Mouse (Mus musculus): Measurements from ENCODE around the gene Dis3. TPM values are rescaled to one million over a fixed set of nuclear protein-coding genes. Genes with fewer than 3 reads are reported as not detected.

The Dis3 gene
- total and polyA plus RNA-seq, 2 experiments from 2014 or later, result 16.3 to 26.1 TPM

GRCm38 (mm10) chr14:99134048-99134447 is 34.5 kb upstream of the Dis3 start:
- Histone ChIP-seq H3K4me1 (ENCODE audit: insufficient read depth, low read length) (no peaks in the 10 kb centered on the region), H3K36me3 (ENCODE audit: insufficient read depth, low read length) (peaks cover 10% of the 10 kb centered on the region; the same call in 1 of the 2 replicates), H3K9me3 (ENCODE audit: low read length) (no peaks in the 10 kb centered on the region), H3K27ac (no peak overlapping the region), H3K9ac (replicated peaks; ENCODE audit: low read length) (no peak overlapping the region), H3K4me2 (ENCODE audit: low read depth, low read length) (no peak overlapping the region), H3K27me3 (ENCODE audit: insufficient read depth, low read length) (no peaks in the 10 kb centered on the region), H3K4me3 (ENCODE audit: low read length) (no peak overlapping the region)
- ATAC-seq (no peak), DNase-seq (ENCODE audit: low spot score) (no peak)
- TF ChIP-seq CTCF (IDR thresholded peaks at IDR 0.05; ENCODE audit: low read depth), result no peak
- WGBS, result 94% methylated on average over 2 of the region's 2 CpGs

- Histone ChIP-seq H3K27ac (no peak overlapping the region), H3K27me3 (ENCODE audit: insufficient read depth, low read length) (no peaks in the 10 kb centered on the region), H3K4me3 (ENCODE audit: low read length) (no peak overlapping the region), H3K9me3 (ENCODE audit: low read length) (no peaks in the 10 kb centered on the region), H3K36me3 (ENCODE audit: insufficient read depth, low read length) (0 out of 2 replicates have a peak, but pooled peaks cover 5% of the 10 kb centered on the region), H3K4me2 (ENCODE audit: low read depth, low read length) (no peak overlapping the region), H3K9ac (replicated peaks; ENCODE audit: low read length) (no peak overlapping the region), H3K4me1 (ENCODE audit: insufficient read depth, low read length) (no peaks in the 10 kb centered on the region)
- ATAC-seq, result no peak
- DNase-seq (ENCODE audit: low spot score), result no peak
- TF ChIP-seq CTCF (IDR thresholded peaks at IDR 0.05; ENCODE audit: low read depth), result no peak
- 84% methylated on average over 2 of the region's 2 CpGs for WGBS
These were observed 29.5 kb upstream of the Dis3 start for GRCm38 (mm10) chr14:99129050-99129449.

GRCm38 (mm10) chr14:99127509-99127908 is 27.9 kb upstream of the Dis3 start:
- no peaks in the 10 kb centered on the region for H3K9me3 ChIP-seq (ENCODE audit: low read length)
- DNase-seq (ENCODE audit: low spot score), result no peak
- H3K27ac ChIP-seq, result no peak overlapping the region
- TF ChIP-seq CTCF (IDR thresholded peaks at IDR 0.05; ENCODE audit: low read depth), result no peak
- no peak overlapping the region for H3K4me2 ChIP-seq (ENCODE audit: low read depth, low read length)
- H3K36me3 ChIP-seq (ENCODE audit: insufficient read depth, low read length), result peaks cover 5% of the 10 kb centered on the region; the same call in 1 of the 2 replicates
- WGBS, result 62% methylated on average over 1 of the region's 1 CpGs
- H3K4me1 ChIP-seq (ENCODE audit: insufficient read depth, low read length), result no peaks in the 10 kb centered on the region
- ATAC-seq, result no peak
- H3K4me3 ChIP-seq (ENCODE audit: low read length), result no peak overlapping the region
- no peak overlapping the region for H3K9ac ChIP-seq (replicated peaks; ENCODE audit: low read length)
- H3K27me3 ChIP-seq (ENCODE audit: insufficient read depth, low read length), result no peaks in the 10 kb centered on the region

- DNase-seq (ENCODE audit: low spot score) (no peak), ATAC-seq (no peak)
- Histone ChIP-seq H3K4me3 (ENCODE audit: low read length) (no peak overlapping the region), H3K4me2 (ENCODE audit: low read depth, low read length) (no peak overlapping the region), H3K9me3 (ENCODE audit: low read length) (no peaks in the 10 kb centered on the region), H3K27me3 (ENCODE audit: insufficient read depth, low read length) (no peaks in the 10 kb centered on the region), H3K36me3 (ENCODE audit: insufficient read depth, low read length) (peaks cover 3% of the 10 kb centered on the region; the same call in 1 of the 2 replicates), H3K9ac (replicated peaks; ENCODE audit: low read length) (no peak overlapping the region), H3K27ac (no peak overlapping the region), H3K4me1 (ENCODE audit: insufficient read depth, low read length) (no peaks in the 10 kb centered on the region)
- 90% methylated on average over 4 of the region's 4 CpGs for WGBS
- TF ChIP-seq CTCF (IDR thresholded peaks at IDR 0.05; ENCODE audit: low read depth), result no peak
These were observed 27.1 kb upstream of the Dis3 start for GRCm38 (mm10) chr14:99126713-99127112.

GRCm38 (mm10) chr14:99124076-99124475 is 24.5 kb upstream of the Dis3 start:
- Histone ChIP-seq H3K36me3 (ENCODE audit: insufficient read depth, low read length) (no peaks in the 10 kb centered on the region; the same call in 1 of the 2 replicates), H3K9ac (replicated peaks; ENCODE audit: low read length) (no peak overlapping the region), H3K4me3 (ENCODE audit: low read length) (no peak overlapping the region), H3K27me3 (ENCODE audit: insufficient read depth, low read length) (no peaks in the 10 kb centered on the region), H3K4me1 (ENCODE audit: insufficient read depth, low read length) (no peaks in the 10 kb centered on the region), H3K27ac (no peak overlapping the region), H3K4me2 (ENCODE audit: low read depth, low read length) (no peak overlapping the region), H3K9me3 (ENCODE audit: low read length) (no peaks in the 10 kb centered on the region)
- no peak for DNase-seq (ENCODE audit: low spot score)
- ATAC-seq, result no peak
- no peak for TF ChIP-seq CTCF (IDR thresholded peaks at IDR 0.05; ENCODE audit: low read depth)
- 89% methylated on average over 4 of the region's 4 CpGs for WGBS

- no peak overlapping the region for H3K4me3 ChIP-seq (ENCODE audit: low read length)
- 89% methylated on average over 11 of the region's 11 CpGs for WGBS
- ATAC-seq (no peak), DNase-seq (ENCODE audit: low spot score) (no peak)
- H3K9ac ChIP-seq (replicated peaks; ENCODE audit: low read length), result no peak overlapping the region
- H3K27me3 ChIP-seq (ENCODE audit: insufficient read depth, low read length), result no peaks in the 10 kb centered on the region
- no peak overlapping the region for H3K4me2 ChIP-seq (ENCODE audit: low read depth, low read length)
- no peaks in the 10 kb centered on the region; the same call in 1 of the 2 replicates for H3K36me3 ChIP-seq (ENCODE audit: insufficient read depth, low read length)
- no peaks in the 10 kb centered on the region for H3K9me3 ChIP-seq (ENCODE audit: low read length)
- no peak for TF ChIP-seq CTCF (IDR thresholded peaks at IDR 0.05; ENCODE audit: low read depth)
- H3K27ac ChIP-seq, result no peak overlapping the region
- no peaks in the 10 kb centered on the region for H3K4me1 ChIP-seq (ENCODE audit: insufficient read depth, low read length)
These were observed 22.2 kb upstream of the Dis3 start for GRCm38 (mm10) chr14:99121584-99122339.

GRCm38 (mm10) chr14:99117576-99117975 is 18.0 kb upstream of the Dis3 start:
- TF ChIP-seq CTCF (IDR thresholded peaks at IDR 0.05; ENCODE audit: low read depth), result peak; percentile 48
- peaks cover 17% of the 10 kb centered on the region; the same call in 1 of the 2 replicates for H3K36me3 ChIP-seq (ENCODE audit: insufficient read depth, low read length)
- no peak overlapping the region for H3K4me3 ChIP-seq (ENCODE audit: low read length)
- 81% methylated on average over 4 of the region's 4 CpGs for WGBS
- H3K9me3 ChIP-seq (ENCODE audit: low read length), result no peaks in the 10 kb centered on the region
- no peaks in the 10 kb centered on the region for H3K27me3 ChIP-seq (ENCODE audit: insufficient read depth, low read length)
- H3K27ac ChIP-seq, result no peak overlapping the region
- DNase-seq (ENCODE audit: low spot score) (peak; percentile 39), ATAC-seq (no peak)
- H3K9ac ChIP-seq (replicated peaks; ENCODE audit: low read length), result no peak overlapping the region
- no peak overlapping the region for H3K4me2 ChIP-seq (ENCODE audit: low read depth, low read length)
- H3K4me1 ChIP-seq (ENCODE audit: insufficient read depth, low read length), result no peaks in the 10 kb centered on the region

All from hindbrain, postnatal 0 days (tissue).